Mouse (Mus musculus) G1E-ER4 (cell line): ENCODE results near the gene Jun. TPM values are rescaled to one million over a fixed set of nuclear protein-coding genes. Genes with fewer than 3 reads are reported as not detected.

Source experiments
- GATA1 ChIP-seq: IDR thresholded peaks from one replicate; pipeline ENCODE4 v1.8.0; 2012; ENCODE audit warnings: low read length, inconsistent platforms
- polyA plus RNA-seq: library from polyadenylated mRNA; stranded (reverse); fragments of >175 nt; gene quantifications from 2 replicates; pipeline ENCODE4 v1.2.3, GENCODE M21; 2012

Gene Jun
- polyA plus RNA-seq, 1 experiment, result 4.3 TPM

DNA sequence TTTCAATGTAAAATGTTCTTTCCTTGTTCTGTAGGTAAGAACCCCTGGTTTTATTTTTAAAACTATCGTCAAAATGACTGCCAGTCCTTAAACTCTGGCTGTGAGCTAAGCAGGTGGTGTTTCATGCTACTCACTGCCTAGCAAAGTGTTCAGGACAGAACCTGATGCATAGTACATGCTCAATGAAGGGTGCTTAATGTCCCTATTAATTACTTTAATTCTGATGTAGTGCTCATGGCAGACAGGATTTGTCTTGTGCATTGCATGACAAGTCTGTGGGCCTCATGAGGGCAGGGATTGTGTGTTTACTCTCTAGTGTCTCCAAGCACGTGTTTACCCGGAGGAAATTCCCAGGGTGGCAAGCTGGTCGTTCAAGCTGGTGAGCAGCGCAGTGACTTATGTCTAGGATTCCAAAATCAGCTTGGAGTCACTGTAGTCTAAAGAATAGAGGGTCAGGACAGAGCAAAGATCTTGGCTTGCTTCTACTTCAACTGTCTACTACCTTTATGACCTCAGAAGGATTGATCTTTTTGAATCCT is 31.2 kb upstream of the Jun start:
- no peak for TF ChIP-seq GATA1

DNA sequence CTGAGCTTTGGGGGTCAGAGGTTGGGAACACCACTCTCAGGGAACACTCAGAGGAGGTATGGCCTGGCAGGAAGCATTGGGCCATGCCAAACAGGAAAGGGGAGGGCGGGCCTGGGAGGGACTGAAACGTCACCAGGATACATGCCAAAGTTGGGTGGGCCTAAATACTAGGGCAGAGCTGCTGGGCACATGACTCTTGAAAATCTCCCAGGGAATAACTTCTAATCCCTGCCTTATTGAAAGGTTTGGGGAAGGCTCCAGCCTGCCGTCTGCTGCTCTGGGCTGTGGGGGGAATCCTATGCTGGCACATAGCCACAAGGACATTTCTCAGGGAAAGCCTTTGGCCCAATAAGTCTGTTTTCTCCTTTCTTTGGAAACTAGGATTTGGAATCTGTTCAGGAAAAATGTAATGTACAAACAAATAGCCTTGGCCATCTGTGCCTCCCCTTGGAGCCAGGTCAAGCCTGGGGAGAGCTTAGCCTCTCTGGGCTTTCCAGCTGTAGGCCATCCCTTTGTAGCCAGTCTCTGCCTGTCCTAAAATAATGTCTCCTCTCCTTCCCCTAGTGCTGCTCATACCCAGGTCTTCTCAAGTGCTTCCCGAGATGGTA is 30.6 kb upstream of the Jun start:
- TF ChIP-seq GATA1, result no peak

DNA sequence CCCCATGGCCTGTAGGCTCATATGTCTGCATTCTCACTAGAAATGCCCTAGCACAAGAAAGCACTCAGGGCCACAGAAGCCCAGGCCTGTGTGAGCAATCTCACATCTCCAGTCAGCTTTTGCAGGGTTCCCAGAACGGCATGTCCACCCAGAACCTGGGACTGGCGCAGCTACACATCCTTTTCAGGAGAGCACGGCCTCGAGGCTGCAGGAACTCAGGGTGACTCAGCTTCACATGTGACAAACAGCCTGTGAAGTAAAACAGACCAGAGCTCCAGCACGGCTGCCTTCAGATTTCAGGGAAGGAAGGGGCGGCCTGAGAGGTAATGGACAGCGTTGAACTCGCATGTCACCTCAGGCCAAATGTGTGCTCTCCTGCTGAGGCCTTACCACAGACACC is 29.6 kb upstream of the Jun start:
- no peak for TF ChIP-seq GATA1

DNA sequence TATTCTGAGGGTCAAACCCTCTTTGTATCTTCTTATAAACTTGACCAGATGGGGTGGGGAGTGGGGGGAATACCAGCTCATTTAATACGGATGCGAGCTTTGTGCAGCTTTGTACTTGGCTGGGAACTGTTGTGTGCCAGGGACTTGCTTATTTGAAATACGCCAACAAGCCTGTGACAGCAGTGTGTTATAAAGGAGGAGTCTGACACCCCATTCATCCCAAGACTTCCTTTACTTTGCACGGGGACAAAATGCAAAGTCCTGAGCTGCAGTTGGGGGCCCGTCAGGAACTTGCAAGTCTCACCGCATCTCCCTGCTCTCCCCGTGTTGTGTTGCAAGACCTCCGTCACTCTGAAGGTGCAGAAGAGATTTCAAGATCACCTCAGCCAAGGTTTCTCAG is 26.6 kb upstream of the Jun start:
- TF ChIP-seq GATA1, result no peak

DNA sequence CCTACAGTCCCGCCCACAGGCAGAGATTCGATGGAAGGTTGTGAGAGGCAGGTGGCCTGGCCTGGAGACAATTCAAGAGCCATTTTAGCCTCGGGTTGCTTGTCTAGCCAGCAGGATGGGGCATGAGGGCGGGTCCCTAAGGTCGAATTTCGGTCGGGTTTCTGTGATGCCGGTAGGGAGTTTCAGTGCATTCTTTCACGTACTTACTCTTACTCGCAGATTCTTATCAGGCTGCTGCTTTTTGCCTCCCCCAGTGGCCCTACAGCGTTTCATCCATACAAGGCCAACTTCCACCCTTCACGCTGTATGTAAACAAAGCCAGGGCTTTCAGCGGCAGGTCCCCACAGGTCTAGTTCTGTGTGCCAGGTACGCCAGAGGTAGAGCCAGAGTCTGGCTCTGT is 24.3 kb upstream of the Jun start:
- TF ChIP-seq GATA1, result no peak

DNA sequence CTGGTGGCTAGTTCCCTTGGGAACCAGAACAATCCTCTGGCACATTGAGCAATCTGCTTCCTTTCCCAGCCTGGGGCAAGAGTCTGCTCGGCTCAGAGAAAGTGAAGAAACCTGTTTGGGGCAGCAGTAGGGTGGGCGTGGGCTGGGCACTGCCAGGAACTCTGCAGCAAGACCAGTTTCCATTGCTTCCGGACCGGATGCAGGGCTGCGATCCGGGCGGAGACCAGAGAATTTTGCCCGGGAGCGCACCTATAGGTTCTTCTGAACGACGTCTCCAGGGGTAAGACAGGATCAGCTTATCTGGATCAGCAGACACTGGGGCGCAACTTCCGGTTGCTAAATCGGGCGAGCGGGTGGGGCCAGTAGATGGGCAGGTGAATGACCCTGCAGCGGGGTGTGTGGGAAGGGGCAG is 23.6 kb upstream of the Jun start:
- no peak for TF ChIP-seq GATA1

DNA sequence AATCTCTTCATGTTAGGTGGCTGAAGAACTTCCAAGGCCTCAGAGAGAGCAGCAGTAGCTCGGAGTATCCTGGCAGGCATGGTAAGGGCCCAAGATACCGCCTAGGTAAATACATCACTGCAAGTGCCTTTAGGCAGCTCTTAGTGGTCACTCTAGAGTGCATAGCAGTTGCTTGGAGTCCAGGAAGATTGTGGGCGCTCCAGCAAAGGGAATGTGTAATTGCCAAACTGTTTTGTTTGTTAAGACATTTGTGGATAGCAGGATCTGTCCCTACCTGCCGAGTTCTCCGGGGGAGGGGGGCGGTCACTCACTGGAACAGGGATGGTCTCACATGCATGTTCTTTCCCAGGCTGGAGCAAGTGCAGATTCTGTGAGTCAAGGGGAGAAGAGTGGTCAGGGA is 22.3 kb upstream of the Jun start:
- TF ChIP-seq GATA1, result no peak

DNA sequence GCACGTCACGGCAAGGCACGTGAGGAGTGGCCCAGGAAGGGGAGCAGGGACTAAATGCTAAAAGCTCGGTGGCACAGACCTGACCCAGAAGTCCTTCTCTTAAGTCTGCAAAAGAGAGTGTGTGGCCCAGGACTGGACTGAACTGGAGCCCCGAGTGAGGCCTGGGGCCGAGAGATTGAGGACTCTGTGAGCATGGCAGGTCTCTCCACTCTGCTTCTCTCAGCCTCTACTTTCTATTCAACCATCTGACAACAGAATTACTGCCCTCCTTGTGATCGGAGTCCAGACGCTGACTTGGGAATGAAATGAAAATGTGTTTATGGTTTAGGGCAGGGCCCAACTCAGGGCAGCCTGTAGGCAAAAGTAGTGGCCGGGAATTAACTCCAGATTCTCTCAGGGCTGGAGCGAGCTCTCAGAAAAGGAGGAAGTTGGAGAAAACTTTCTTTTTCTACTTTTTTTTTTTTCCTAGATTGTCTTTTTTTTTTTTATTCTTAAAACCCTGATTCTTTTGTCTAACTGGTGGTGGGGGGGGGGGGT is 21.3 kb upstream of the Jun start:
- TF ChIP-seq GATA1, result no peak

DNA sequence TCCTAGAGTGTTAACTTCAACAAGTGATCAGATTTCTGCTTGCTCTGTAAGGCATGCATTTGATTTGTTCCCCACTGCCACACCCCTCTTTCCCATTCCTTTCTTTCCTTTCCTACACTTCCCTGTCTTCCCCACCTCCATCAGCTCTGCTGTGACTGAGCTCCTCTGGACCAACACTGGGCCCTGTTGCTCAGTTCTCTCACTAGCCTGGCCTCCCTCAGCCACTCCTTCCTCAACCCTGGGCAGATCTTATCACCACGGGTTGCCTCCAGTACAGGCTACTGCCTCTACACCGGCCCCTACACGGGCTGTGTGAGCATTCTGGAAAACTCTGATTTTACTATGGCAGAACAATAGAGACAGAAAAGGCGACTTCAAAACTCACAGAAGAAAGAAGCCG is 18.4 kb upstream of the Jun start:
- TF ChIP-seq GATA1, result no peak

DNA sequence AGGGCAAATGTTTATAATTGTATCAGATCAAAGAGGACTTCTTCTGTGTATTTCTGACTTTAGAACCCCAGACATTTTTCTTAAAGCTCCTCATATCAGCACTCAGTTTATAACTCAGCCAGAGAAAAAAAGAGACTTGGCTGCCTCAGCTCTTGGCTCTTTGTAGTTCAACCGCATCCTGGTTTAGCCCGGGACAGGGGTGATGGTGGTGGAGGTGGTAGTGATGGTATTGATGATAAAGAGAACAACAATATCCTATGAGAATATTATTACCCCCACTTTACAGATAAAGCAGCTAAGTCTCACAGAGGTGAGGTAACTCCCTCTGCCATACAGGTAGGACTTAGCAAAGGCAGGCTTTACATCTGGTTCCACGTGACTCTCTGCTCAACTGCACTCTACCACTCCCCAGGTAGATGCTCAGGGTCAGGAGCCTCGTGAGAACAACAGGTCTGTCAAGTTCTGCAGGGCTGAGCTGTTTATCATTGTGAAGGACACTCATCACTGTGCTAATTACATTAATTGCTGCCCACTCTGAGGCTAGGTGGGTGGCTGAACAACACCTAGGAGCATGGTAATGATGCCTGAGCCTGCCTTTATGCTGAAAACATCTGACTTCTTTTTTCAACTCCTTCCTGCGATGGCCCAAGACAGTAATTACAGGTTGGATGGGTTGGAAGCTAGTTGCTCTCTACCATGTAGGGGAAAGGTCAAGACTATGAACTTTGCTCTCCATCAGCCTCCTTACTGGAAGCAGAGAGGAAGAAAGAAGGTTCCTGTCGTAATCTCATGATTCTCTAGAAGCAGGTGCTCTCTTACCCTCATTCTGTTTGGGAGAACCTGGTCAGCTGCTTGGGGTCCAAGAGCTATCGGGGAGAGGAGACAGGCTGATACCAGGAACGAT is 16.3 kb upstream of the Jun start:
- no peak for TF ChIP-seq GATA1

DNA sequence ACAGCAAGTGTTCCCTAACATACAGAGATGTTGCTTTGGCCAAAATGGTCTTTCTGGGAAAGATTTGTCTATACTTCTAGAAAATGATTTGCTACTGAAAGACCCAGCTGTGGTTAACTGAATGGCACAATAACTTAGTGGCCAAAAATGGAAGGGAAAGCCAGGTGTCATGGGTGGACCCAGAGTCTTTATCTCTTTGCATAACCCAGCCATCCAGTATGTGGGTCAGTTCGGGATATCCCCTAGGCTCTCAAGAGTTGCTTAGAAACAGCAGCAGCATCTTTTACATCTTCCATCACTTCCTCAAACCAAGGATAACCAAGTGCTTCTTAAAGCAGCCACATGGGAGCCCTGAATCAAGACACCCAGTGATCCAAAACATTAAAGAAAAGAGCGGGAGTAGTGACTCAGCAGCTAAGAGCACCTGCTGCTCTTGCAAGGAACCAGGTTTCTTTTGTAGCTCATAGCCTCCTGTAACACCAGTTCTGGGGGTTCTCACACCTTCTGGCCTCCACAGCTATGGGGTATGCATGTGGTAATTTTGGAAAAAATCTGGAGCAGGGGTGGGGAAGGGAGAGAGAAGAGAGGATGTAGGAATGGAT is 11.7 kb upstream of the Jun start:
- no peak for TF ChIP-seq GATA1

DNA sequence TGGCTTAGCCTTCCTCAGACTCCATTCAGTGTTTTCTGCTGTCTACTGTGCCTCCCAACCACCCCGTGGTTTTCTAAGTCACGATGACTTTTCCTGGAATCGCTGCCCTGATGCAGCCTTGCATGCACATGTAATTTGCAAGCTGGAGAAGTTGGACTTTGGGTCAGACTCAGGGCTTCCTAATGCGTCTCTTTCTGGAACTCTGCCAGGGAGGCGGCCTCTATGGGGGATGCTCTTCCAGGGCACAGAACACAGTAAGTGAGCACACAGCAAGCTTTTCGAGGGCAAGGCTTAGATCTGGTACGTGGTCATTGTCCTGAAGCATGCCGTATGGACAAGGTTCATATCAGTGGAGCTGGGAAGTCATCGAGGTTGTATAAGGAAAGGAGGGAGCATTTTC is 10.9 kb upstream of the Jun start:
- no peak for TF ChIP-seq GATA1

DNA sequence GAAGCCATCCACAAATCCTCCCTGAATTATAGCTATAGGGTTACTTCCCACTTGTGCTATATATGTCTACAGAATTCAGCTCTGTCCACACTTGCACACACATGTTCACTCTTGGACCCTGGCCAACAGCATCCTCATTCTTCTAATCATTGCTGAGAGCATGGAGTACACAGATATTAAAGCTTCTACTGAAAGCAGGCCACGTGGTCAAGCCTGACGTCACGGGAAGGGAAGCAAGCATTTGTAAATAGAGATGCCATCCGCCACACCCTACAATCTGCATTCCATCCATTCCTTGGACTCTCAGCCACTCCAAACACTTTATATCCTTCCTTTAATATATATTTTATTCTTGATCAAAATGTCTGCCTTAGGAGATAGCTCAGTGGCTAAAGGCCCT is 5.2 kb upstream of the Jun start:
- TF ChIP-seq GATA1, result no peak

DNA sequence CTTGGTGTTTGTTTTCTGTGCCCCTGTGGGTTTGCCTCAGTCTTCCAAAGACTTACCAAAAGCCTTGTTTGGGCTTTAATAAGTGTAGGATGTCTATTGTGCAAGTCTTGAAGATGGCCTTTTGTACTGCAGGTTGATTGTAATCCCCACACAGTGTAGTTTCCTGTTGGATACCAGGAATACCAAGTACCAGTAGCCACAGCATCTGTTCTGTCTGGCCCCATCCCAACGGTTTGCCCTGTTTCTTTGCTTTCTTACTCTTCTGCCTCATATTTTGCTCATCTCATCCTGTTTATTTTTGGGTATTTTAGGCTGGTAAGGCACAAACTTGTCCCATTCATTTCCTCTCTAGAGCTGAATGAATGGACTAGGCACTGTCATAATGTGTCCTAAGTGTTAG is 3.3 kb upstream of the Jun start:
- no peak for TF ChIP-seq GATA1

DNA sequence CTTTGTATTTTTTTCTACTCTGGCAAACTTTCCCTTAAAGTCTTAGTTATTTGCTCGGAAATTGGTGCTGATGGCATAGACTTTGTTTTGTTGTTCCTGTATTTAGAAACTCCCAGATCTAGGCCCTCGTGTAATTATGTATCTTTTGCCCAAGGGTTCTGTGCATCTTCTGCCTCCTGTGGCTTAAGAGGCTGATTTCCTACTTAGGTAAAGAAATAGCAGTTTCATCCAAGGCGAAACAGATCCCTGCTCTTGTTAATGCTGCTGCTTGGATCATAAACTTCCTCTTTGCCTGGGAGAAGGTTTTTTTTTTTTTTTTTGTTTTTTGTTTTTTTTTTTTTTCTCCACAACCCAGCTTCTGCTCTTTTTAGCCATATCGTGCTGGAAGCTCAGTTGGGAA is 2.3 kb upstream of the Jun start:
- no peak for TF ChIP-seq GATA1

DNA sequence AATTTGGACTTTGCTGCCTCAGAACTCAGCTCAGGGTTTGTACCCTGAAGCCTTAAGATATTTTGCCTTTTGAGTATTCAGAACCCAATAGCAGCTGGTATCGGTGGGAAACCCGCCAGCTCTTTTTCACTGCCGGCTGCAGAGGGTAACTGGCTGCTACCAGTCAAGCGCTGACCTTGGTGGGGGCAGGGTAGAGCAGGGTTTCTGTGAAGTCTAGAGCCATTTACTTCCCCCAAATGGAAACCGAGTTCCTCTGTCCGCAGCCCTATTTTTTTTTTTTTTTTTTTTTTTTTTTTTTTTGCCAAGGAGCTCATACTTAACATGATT is 1.7 kb upstream of the Jun start:
- no peak for TF ChIP-seq GATA1
